Mouse (Mus musculus) mouse embryonic stem cell (cell line): Measurements from ENCODE around the gene Fam133b.
"Not testable (repeated sequence)": the region's sequence is repeated elsewhere in the genome, so short reads cannot be mapped to it uniquely, and the experiment has no call there.

Experiments used
- in situ Hi-C, 2 experiments: fragments of 300-500 bp; cut with MboI; formaldehyde crosslinking; loops; 1 replicate in 1 of 2; 3 replicates in 1 of 2; pipeline ENCODE4 v1.14.3; 2019 to 2020; ENCODE audit warnings: low sequenced_read_pairs in 2 of 2, low pct_unique_long_range_greater_than_20kb in 1 of 2, mixed read lengths in 1 of 2; ENCODE audit not compliant: unreplicated experiment in 1 of 2

The Fam133b gene

DNA sequence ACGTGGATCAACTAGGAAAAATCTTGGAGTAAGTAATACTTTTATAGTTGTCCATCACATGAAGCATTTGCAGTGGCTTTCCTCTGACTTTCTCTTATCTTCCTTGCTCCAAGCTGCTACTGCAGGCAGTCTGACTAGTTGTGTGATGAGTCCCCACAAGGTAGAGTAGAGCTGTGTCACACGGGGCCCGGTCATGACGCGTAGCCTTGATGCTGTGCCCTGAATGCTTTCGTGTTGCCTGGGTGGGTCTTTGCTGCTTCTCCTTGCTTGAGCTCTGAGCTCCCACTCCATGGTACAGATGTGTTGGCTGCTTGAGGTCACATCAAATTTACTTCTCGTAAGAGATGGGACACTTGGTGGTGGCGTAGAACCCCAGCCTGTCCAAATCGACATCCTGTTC, 28.2 kb upstream of the Fam133b start:
- in situ Hi-C loops = no loop called here

GRCm38 (mm10) chr5:3516481-3517075, 27.1 kb upstream of the Fam133b start:
- in situ Hi-C loops = no loop called here

DNA sequence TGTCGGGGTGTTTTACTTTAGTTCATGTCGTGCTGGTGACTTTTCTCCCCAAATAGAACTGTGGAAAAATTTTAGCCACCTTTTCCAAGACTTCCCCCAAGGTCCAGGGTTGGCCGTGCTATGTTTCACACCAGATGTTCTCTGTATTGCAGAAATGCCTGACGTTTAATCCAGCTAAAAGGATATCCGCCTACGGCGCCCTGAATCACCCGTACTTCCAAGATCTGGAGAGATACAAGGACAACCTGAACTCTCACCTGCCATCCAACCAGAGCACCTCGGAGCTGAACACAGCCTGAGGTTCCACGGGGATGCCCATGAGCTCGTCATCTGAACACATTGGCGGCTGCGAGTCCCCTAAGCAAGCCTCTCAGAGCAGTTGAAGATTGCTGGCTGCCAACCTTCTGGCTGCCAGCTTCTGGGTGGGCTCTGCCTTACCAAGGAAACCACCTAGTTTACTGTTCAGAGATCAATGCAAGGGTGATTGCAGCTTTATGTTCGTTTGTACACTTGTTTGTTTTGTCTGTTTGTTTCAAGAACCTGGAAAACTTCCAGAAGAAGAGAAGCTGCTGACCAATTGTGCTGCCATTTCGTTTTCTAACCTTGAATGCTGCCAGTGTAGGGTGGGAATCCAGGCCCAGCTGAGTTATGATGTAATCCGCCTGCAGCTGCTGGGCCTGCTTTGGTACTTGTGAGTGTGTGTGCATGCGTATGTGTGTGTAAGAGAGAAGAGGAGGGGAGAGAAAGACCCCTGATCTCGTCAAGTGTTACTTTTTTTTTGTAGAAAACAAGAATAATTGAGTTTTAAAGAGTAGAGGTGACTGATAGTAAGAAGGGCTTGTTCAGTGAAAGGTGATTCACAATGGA, 22.9 kb upstream of the Fam133b start:
- in situ Hi-C loops = no loop called here

- in situ Hi-C loops = no loop called here
Measured at GRCm38 (mm10) chr5:3521741-3522140, 21.9 kb upstream of the Fam133b start.

DNA sequence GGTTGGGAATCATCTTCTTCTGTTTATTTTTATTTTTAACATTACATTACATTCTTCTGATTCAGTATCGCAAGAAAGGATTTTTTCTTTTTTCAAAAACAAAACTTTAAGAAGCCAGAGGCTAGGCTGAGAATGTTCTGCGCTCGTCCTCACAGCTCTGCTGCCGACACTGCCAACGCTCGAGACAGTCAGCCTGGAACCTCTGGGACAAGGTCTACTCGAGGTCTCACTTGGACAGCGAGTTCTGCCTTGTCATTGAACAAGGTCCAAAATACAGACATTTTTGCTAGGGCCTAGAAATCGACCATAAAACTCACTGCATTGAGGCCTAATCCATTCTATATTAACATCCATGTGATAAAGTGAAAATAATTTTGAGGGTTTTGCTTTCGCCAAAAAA, 20.8 kb upstream of the Fam133b start:
- in situ Hi-C loops = no loop called here

DNA sequence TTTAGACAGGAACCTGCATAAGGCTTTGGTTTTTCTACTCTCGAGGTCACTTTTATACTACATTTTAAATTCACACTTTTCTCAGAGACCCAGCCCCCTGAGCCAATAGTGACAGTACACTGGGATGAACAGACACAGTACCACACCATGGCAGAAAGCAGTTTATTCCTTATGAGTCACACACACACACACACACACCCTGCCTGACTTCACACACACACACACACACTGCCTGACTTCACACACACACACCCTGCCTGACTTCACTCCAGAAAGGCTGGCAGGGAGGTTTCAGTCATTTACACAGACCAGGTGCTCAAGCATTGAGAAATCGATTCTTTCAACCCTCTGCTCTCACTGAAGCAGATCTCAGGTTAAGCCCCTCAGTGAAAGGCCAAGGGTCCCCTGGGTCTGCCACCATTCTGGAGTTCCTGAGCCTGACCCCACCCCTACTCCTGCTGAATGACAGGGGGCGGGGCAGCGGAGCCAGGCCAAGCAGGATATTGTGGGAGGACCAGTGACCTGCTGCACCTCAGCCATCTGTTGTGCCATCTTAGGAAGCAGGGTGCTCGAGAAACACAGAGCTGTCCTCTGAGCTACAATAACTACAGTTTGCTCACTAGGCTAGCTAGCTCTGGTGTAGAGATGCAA, 16.5 kb upstream of the Fam133b start:
- in situ Hi-C loops = no loop called here

- in situ Hi-C loops = no loop called here
Measured at GRCm38 (mm10) chr5:3529585-3530189, 13.9 kb upstream of the Fam133b start.

GRCm38 (mm10) chr5:3532048-3532447, 11.6 kb upstream of the Fam133b start:
- in situ Hi-C loops = not testable (repeated sequence)

DNA sequence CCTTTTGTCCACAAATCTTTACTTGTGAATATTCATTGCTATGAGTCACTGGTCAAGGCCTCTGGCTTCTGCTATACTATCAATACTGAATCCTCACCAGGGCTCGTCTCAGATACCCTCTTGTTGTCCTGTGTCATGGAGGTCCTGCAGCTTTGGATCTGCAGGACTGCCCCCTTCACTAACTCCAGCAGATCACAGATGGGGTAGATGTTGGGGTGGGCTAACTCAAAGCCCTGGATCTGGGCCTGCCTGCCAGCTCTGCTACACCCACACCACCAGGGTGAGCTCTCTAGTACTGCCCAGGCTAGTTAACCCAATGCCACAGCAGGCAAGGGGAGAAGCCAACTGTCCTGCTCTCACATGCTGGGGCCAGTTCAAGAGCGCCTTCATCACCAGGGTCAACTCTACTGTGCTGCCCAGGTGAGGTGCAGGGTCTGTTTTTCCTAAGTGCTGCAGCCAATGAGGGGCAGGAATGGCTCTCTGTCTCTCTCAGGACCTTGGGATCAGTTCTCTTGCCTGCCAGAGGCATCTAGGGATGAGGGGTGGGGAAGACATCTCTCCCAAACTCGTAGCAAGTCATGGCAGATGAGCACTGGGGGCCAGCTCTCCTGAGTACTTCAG, 6.9 kb upstream of the Fam133b start:
- in situ Hi-C loops = no loop called here

DNA sequence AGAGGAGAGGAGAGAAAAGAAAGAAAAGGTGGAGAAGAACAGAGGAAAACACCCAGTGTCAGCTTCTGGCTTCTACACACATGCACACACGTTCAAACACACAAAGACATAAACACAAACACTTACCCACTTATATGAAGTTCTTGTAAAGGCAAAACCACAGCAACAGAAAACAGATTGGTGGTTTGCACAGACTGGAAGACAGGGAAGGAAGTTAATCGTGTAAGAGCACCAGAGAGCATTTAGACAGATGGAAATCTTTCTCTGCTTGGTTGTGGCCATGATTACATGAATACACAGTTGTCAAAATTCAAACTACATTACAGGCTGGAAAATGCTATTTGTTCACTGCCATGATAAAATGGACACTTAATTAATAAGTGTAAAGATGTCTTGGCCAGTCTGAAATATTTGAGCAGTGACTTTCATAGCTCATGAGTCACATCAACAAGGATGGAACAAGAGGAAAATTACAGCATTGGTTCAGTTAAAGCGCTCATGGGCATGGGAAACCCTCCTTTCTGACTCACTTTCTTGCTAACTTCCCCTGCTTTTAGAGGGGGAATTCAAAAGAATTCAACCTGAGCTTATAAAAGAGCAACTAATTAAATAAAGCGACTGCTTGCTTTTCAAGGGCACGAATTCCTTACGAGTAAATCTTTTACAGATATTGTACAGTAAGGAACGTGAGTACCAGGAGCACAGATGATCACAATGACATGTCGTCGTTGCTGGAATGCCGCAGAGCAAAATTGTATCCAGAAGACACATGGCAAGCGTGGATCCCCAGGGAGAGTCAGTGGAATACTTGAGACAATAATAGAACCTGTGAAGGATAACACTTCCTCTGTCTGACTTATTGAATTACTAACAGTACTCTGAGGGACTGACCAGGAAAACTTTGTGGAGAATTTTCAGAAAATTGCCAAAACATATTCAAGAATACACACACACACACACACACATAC, 4.8 kb upstream of the Fam133b start:
- in situ Hi-C loops = no loop called here

DNA sequence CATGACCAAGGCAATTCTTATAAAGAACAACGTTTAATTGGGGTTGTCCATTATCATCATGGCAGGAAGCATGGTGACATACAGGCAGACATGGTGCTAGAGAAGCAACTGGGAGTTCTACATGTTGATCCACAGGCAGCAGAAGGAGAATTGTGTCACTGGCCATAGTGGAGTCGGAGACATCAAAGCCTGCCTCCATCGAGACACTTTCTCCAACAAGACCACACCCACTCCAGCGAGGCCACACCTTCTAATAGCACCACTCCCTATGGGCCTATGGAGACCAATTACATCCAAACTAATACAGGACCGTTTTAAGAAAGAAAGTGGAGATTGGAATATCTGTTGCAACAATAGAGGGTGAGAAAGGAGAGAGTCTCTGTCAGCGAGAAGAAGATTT, 1.8 kb upstream of the Fam133b start:
- in situ Hi-C loops = no loop called here

DNA sequence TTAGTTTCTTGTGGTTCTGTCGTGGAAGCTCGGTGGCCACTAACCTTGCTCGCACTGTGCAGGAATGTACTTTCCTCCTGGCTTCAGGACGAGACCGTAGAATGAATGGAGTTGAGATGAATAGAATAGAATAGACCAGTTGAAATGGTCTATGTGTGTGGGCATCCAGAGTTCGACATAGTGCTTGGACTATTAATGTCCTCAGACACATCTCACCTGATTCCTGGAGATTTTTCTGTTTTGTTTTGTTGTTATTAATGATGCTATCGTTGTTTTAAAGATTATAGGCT, 792 bp downstream of the Fam133b start:
- in situ Hi-C loops = no loop called here

DNA sequence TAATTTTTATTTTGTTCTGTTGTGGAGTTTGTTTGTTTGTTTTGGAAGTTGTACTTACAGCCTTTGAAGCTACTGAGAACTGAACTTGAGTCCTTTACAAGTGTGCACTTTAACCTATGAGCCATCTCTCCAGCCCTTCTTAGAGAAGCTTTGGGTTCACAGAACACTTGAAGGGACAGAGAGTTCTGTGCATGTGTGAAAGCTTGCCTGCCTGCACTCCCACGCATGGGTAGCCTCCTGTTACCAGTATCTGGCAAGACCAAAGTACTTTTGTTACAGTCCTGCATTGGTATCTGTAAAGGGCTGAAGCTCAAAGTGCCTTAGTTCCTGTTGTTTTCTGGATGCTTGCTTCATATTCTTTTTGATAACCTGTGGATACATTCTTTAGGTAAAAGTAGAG, 2.6 kb downstream of the Fam133b start:
- in situ Hi-C loops = no loop called here

GRCm38 (mm10) chr5:3551481-3551880, 7.8 kb downstream of the Fam133b start:
- in situ Hi-C loops = no loop called here

- in situ Hi-C loops = no loop called here
Measured at GRCm38 (mm10) chr5:3554198-3554597, 10.6 kb downstream of the Fam133b start.

GRCm38 (mm10) chr5:3571266-3571665, 27.6 kb downstream of the Fam133b start, which contains the start of gene 1700109H08Rik:
1700109H08Rik (plus strand) TSS chr5:3571566.
- in situ Hi-C loops = no loop called here

GRCm38 (mm10) chr5:3574825-3575224, 31.2 kb downstream of the Fam133b start:
- in situ Hi-C loops = no loop called here

DNA sequence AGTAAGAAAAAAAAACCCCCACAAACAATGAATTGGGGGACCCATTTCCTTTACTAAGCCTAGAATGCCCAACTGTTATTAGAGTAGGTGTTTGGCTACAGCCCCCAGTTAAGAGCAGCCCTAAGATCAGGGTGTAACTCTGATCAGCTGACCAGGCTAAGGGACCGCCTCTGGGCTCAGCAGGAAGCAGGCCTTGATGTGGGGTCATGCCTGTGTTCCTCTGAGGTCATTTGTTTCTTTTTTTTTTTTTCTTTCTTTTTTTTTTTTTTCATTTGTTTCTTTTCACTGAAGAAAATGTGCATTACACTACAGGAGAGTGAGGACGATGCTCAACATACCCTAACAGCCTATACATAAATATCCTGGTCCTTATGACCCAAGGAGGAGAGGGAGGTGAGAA, 34.3 kb downstream of the Fam133b start:
- in situ Hi-C loops = no loop called here
